ENCODE assay signal across 28 mouse cellular contexts in genomic region chr16:21182108-21182507, GRCm38 (mm10). TPM values are rescaled to one million over a fixed set of nuclear protein-coding genes. Genes with fewer than 3 reads are reported as not detected.
A peak's percentile ranks its signal among the peaks of the same experiment; 100 is the strongest.
DNase-seq lines count a peak whose midpoint lies in the region; ATAC-seq lines count a peak whose summit lies in the region.
"Had no signal": no experiment of that assay in that cellular context is flagged by ENCODE, and none has a peak within 500 bp of the region (broad histone marks: within the 10 kb centered on the region; RNA-seq: fewer than 3 reads in every experiment).

No protein-coding gene starts in this region.

- no peak overlapping the region for H3K9ac ChIP-seq in kidney, embryonic 16.5 days (replicated peaks; ENCODE audit: low read length)
- H3K9ac ChIP-seq: embryonic facial prominence, embryonic 13.5 days; heart, embryonic 12.5 days; hindbrain, embryonic 14.5 days; limb, embryonic 12.5 days; liver, embryonic 12.5 days; midbrain, embryonic 15.5 days; neural tube, embryonic 15.5 days had no signal

- no peak overlapping the region for H3K4me2 ChIP-seq in kidney, embryonic 16.5 days (replicated peaks; ENCODE audit: low read depth, low read length)
- H3K4me2 ChIP-seq: embryonic facial prominence, embryonic 13.5 days; heart, embryonic 12.5 days; hindbrain, embryonic 14.5 days; limb, embryonic 12.5 days; liver, embryonic 12.5 days; midbrain, embryonic 15.5 days; neural tube, embryonic 15.5 days had no signal

- peak; percentile 87 for ATAC-seq in kidney, embryonic 16.5 days (ENCODE audit: low FRiP score, low TSS enrichment)
- ATAC-seq: CD4-positive, CD25-positive, alpha-beta regulatory T cell, adult 4 months; forebrain, embryonic 14.5 days; intestine, embryonic 16.5 days; liver, embryonic 12.5 days; midbrain, embryonic 15.5 days; Patski had no signal

- H3K27me3 ChIP-seq in kidney, embryonic 16.5 days (ENCODE audit: insufficient read depth, low read length): no peaks in the 10 kb centered on the region
- H3K27me3 ChIP-seq: embryonic facial prominence, embryonic 13.5 days; heart, embryonic 12.5 days; limb, embryonic 12.5 days; liver, embryonic 12.5 days; midbrain, embryonic 15.5 days; neural tube, embryonic 15.5 days; Patski had no signal

- no peak overlapping the region for H3K4me3 ChIP-seq in kidney, embryonic 16.5 days (ENCODE audit: low read length)
- H3K4me3 ChIP-seq: embryonic facial prominence, embryonic 13.5 days; heart, embryonic 12.5 days; limb, embryonic 12.5 days; liver, embryonic 12.5 days; midbrain, embryonic 15.5 days; neural tube, embryonic 15.5 days had no signal

- 50% methylated on average over 1 of the region's 1 CpGs for WGBS in kidney, embryonic 16.5 days

- H3K27ac ChIP-seq in kidney, embryonic 16.5 days (ENCODE audit: low read length): peak overlapping the region; percentile 54
- H3K27ac ChIP-seq: embryonic facial prominence, embryonic 13.5 days; hindbrain, embryonic 14.5 days; limb, embryonic 12.5 days; liver, embryonic 12.5 days; midbrain, embryonic 15.5 days; neural tube, embryonic 15.5 days had no signal

- H3K9me3 ChIP-seq in kidney, embryonic 16.5 days (ENCODE audit: low read length): no peaks in the 10 kb centered on the region
- H3K9me3 ChIP-seq: embryonic facial prominence, embryonic 13.5 days; limb, embryonic 12.5 days; liver, embryonic 12.5 days; midbrain, embryonic 15.5 days; neural tube, embryonic 15.5 days had no signal

- intact Hi-C loops in left cerebral cortex, postnatal 4 days (cut with DNase I): no loop called here
- intact Hi-C loops in left cerebral cortex, postnatal 36 days (cut with DNase I): loop anchor here (2.0 kb wide), 2 partner anchors 13 to 357 kb away; no protein-coding TSS in a partner anchor

- H3K4me1 ChIP-seq in kidney, embryonic 16.5 days (ENCODE audit: insufficient read depth, low read length): no peaks in the 10 kb centered on the region
- H3K4me1 ChIP-seq: embryonic facial prominence, embryonic 13.5 days; heart, embryonic 12.5 days; limb, embryonic 12.5 days; liver, embryonic 12.5 days; midbrain, embryonic 15.5 days had no signal

- DNase-seq in frontal cortex, adult 2 months (ENCODE audit: extremely low spot score in 1 of 2, low spot score in 1 of 2): peak; percentile 65 to 74
- DNase-seq in frontal cortex, postnatal 10 days (ENCODE audit: low spot score in 2 of 2): no peak
- peak; percentile 56 for DNase-seq in left cerebral cortex, adult 11 months (ENCODE audit: low spot score)
- no peak for DNase-seq in left cerebral cortex, postnatal 4 days
- peak; percentile 44 to 54 for DNase-seq in left cerebral cortex, postnatal 36 days (ENCODE audit: low spot score in 2 of 2)
- no peak for DNase-seq in lung, postnatal 4 days
- no peak for DNase-seq in yolk sac, embryonic 10.5 days (ENCODE audit: low spot score)
- DNase-seq: adrenal gland, adult 8-10 months; cerebellum, postnatal 10 days; heart, postnatal 14 days; lung, adult 2 months; thymus, postnatal 36 days had no signal

- H3K36me3 ChIP-seq in kidney, embryonic 16.5 days (ENCODE audit: insufficient read depth, low read length): no peaks in the 10 kb centered on the region
- H3K36me3 ChIP-seq: embryonic facial prominence, embryonic 13.5 days; heart, embryonic 12.5 days; limb, embryonic 12.5 days; liver, embryonic 12.5 days; midbrain, embryonic 15.5 days; neural tube, embryonic 15.5 days had no signal

RNA-seq across cellular contexts. Expression of gene Ephb3, which starts 22.4 kb away (rescaled TPM):
- polyA plus RNA-seq in frontal cortex, adult 2 months (2012; rRNA removed): 14.5 and 15.4 TPM in 2 replicates
- 10 to 100 TPM; 18.8 to 19.8 TPM for total RNA-seq in left cerebral cortex, postnatal 4 days (2021)
- 21.8 and 23.4 TPM in 2 replicates for polyA plus RNA-seq in kidney, embryonic 16.5 days (2015; fragmentation: Nextera tagmentation; extraction: Ambion mirVana)
- total RNA-seq in left cerebral cortex, postnatal 36 days (2021): 10 to 100 TPM; 21.2 to 25.5 TPM
- total RNA-seq: granulocyte monocyte progenitor cell, adult 5-6 weeks; megakaryocyte-erythroid progenitor cell, adult 5-6 weeks had no signal
- polyA plus RNA-seq: CD4-positive, CD25-positive, alpha-beta regulatory T cell, adult 4 months had no signal

RNA-seq across cellular contexts. Expression of gene Teddm3, which starts 28.3 kb away (rescaled TPM):
- polyA plus RNA-seq in frontal cortex, adult 2 months (2012; rRNA removed): 0.14 and 0.40 TPM in 2 replicates
- total RNA-seq in left cerebral cortex, postnatal 4 days (2021): under 1 TPM in 1 of 2 experiments, not detected in 1; 0.44 TPM
- 0.14 TPM in 1 of 2 replicates, not detected in the other for polyA plus RNA-seq in kidney, embryonic 16.5 days (2015; fragmentation: Nextera tagmentation; extraction: Ambion mirVana)
- total RNA-seq in left cerebral cortex, postnatal 36 days (2021): 1 to 10 TPM in 1 of 2 experiments, under 1 TPM in 1; 0.54 to 1.3 TPM
- total RNA-seq: gastrocnemius, adult 8-10 months; granulocyte monocyte progenitor cell, adult 5-6 weeks; heart, postnatal 14 days; megakaryocyte-erythroid progenitor cell, adult 5-6 weeks had no signal
- polyA plus RNA-seq: embryonic facial prominence, embryonic 13.5 days; forebrain, embryonic 14.5 days; heart, embryonic 12.5 days; limb, embryonic 12.5 days; liver, embryonic 12.5 days; midbrain, embryonic 15.5 days; Patski; small intestine, adult 2 months had no signal

Comparison
In these comparisons a context has a peak if more than half of its experiments do, and no peak if none do; other contexts are left out.
1. DNase-seq: peak in frontal cortex, adult 2 months (2 of 2), left cerebral cortex, adult 11 months (single experiment) and left cerebral cortex, postnatal 36 days (2 of 2); none in frontal cortex, postnatal 10 days (0 of 2), left cerebral cortex, postnatal 4 days (single experiment), lung, postnatal 4 days (0 of 2) and yolk sac, embryonic 10.5 days (single experiment).